Mouse (Mus musculus): ENCODE measurements around the gene 1700011L22Rik. TPM values are rescaled to one million over a fixed set of nuclear protein-coding genes. Genes with fewer than 3 reads are reported as not detected.

The 1700011L22Rik gene
- polyA plus RNA-seq, 1 experiment from 2014 or later: not detected

DNA sequence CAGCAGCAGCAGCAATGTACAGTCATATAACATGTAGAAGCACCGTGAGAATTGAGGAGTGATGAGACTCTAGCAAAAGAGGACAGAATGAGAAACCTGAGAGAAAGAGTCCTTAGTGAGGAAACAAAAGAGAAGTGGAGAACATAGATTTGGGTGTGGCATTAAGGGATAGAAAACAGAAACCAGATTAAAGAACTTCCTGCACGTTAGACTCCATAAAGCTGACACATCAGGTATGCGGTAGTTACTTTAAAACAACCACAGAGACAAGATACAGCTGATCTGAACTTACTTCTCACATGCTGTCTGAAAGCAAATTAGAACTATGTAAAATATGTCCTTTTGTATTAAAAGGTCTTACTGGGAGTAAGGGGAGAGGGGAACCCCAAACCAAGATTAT lies 38.1 kb upstream of the 1700011L22Rik start:
- H3K9ac ChIP-seq (ENCODE audit: low read length): no peak overlapping the region
- WGBS: 84% methylated on average over 3 of the region's 3 CpGs
- no peaks in the 10 kb centered on the region for H3K9me3 ChIP-seq (replicated peaks; ENCODE audit: control insufficient read depth, low read length)
- ATAC-seq (replicated peaks; ENCODE audit: extremely low read depth, insufficient read depth, low FRiP score): no peak
- no peak overlapping the region for H3K27ac ChIP-seq (ENCODE audit: low read length)
- no peak overlapping the region for H3K4me3 ChIP-seq (ENCODE audit: low read length)
- H3K36me3 ChIP-seq (ENCODE audit: control insufficient read depth, insufficient read depth): no peaks in the 10 kb centered on the region
- H3K4me2 ChIP-seq (ENCODE audit: low read depth, low read length): no peak overlapping the region
- H3K4me1 ChIP-seq (ENCODE audit: control insufficient read depth, insufficient read depth, low read length): 0 out of 2 replicates have a peak, but pooled peaks cover 4% of the 10 kb centered on the region
- no peaks in the 10 kb centered on the region for H3K27me3 ChIP-seq (ENCODE audit: control insufficient read depth, insufficient read depth, low read length)

DNA sequence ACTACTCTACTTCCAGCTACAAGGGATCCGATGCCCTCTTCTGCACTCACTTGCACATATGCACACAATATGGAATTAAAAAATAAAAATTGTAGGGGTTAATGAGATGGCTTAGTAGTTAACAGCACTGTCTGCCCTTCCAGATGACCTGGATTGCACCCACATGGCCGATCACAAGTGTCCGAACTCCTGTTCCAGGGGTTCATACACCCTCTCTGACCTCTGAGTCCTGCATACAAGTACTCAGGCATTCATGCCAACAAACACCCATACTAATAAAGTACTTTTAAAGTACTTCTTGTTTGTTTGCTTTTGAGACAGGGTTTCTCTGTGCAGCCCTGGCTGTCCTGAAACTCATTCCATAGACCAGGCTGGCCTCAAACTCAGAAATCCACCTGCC lies 36.3 kb upstream of the 1700011L22Rik start:
- Histone ChIP-seq H3K4me3 (ENCODE audit: low read length) (no peak overlapping the region), H3K4me1 (ENCODE audit: control insufficient read depth, insufficient read depth, low read length) (0 out of 2 replicates have a peak, but pooled peaks cover 3% of the 10 kb centered on the region), H3K9me3 (replicated peaks; ENCODE audit: control insufficient read depth, low read length) (no peaks in the 10 kb centered on the region), H3K27me3 (ENCODE audit: control insufficient read depth, insufficient read depth, low read length) (no peaks in the 10 kb centered on the region), H3K27ac (ENCODE audit: low read length) (no peak overlapping the region), H3K36me3 (ENCODE audit: control insufficient read depth, insufficient read depth) (peaks cover 3% of the 10 kb centered on the region; the same call in 1 of the 2 replicates), H3K9ac (ENCODE audit: low read length) (no peak overlapping the region), H3K4me2 (ENCODE audit: low read depth, low read length) (no peak overlapping the region)
- no peak for ATAC-seq (replicated peaks; ENCODE audit: extremely low read depth, insufficient read depth, low FRiP score)
- WGBS: 80% methylated on average over 3 of the region's 3 CpGs

DNA sequence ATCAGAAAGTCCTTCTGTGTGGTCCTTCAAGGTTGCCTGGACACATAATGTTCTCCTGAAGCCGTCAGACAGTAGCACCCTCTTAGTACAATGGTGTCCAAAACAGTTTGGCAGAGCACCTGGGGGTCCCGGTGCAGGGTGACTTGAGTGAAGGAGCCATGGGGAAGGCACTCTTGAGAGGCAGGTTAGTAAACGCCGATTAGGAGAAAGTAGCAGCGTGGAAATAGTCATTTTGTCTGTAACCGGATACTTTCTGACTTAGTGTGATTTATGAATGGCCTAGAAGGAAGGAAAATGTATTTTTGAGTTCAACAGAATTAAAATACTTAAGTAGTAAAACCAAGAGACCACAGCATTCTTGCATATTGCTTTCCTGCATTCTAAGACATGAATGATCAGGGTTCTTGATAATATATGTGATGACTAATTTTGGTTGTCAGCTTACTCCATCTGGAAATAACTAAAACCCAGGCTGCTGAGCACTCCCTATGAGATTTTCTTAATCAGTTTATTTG lies 33.1 kb upstream of the 1700011L22Rik start:
- Histone ChIP-seq H3K9me3 (replicated peaks; ENCODE audit: control insufficient read depth, low read length) (no peaks in the 10 kb centered on the region), H3K27ac (ENCODE audit: low read length) (no peak overlapping the region), H3K4me1 (ENCODE audit: control insufficient read depth, insufficient read depth, low read length) (0 out of 2 replicates have a peak, but pooled peaks cover 7% of the 10 kb centered on the region), H3K4me3 (ENCODE audit: low read length) (no peak overlapping the region), H3K36me3 (ENCODE audit: control insufficient read depth, insufficient read depth) (peaks cover 10% of the 10 kb centered on the region), H3K27me3 (ENCODE audit: control insufficient read depth, insufficient read depth, low read length) (no peaks in the 10 kb centered on the region), H3K9ac (ENCODE audit: low read length) (no peak overlapping the region), H3K4me2 (ENCODE audit: low read depth, low read length) (no peak overlapping the region)
- ATAC-seq (replicated peaks; ENCODE audit: extremely low read depth, insufficient read depth, low FRiP score): no peak
- 77% methylated on average over 6 of the region's 6 CpGs for WGBS

DNA sequence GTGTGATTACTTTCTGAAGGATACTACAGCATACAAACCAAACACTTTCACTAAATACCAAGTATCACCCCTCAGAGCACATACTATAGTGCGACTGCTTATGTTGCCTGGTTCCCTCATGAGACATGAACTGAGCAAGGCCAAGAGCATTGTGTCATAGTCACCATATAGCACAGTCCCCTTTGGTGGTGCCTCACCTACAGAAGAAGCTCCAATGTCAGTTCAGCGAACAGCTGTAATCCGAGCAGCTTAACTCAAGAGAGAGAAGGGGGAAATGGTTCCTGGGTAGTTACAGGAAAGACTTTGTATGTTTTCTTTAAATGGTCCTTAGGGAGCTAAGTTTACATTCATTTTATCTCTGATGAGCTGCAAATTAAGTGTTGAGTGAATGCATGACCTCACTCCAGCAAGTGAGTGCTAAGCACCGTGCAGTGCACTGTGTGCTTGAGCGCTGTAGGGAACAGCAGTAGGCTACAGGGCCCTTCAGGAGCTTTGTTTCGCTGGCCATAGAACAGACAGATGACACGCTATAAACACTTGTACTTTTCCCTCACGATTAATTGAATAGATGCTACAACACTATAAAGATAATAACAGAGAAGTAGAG lies 29.0 kb upstream of the 1700011L22Rik start:
- 45% methylated on average over 8 of the region's 8 CpGs for WGBS
- no peak overlapping the region for H3K27ac ChIP-seq (ENCODE audit: low read length)
- no peak for ATAC-seq (replicated peaks; ENCODE audit: extremely low read depth, insufficient read depth, low FRiP score)

DNA sequence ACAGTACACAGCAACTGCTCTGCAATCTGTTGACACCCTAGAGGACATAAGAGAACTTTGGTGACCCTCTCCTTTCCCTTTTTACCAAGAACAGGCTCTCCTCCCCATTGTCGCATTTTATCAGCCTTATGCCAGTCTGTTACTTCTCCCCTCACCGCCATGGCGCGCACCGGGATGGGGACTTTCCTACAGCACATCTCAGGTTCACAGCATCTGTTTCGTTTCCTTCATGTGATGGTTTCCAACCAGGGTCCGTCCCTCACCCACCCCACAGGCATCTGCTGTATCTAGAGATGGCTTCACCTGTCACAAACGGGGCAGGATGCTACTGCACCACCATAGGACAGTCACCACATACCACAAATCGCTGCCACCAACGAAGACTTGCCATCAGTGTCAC lies 26.6 kb upstream of the 1700011L22Rik start:
- Histone ChIP-seq H3K9me3 (replicated peaks; ENCODE audit: control insufficient read depth, low read length) (no peaks in the 10 kb centered on the region), H3K36me3 (ENCODE audit: control insufficient read depth, insufficient read depth) (peaks cover 14% of the 10 kb centered on the region), H3K9ac (ENCODE audit: low read length) (no peak overlapping the region), H3K27ac (ENCODE audit: low read length) (no peak overlapping the region), H3K4me2 (ENCODE audit: low read depth, low read length) (no peak overlapping the region), H3K4me1 (ENCODE audit: control insufficient read depth, insufficient read depth, low read length) (peaks cover 13% of the 10 kb centered on the region), H3K4me3 (ENCODE audit: low read length) (no peak overlapping the region), H3K27me3 (ENCODE audit: control insufficient read depth, insufficient read depth, low read length) (no peaks in the 10 kb centered on the region)
- ATAC-seq (replicated peaks; ENCODE audit: extremely low read depth, insufficient read depth, low FRiP score): no peak
- 91% methylated on average over 10 of the region's 10 CpGs for WGBS

More for the DNA sequence above, 29.0 kb upstream of the 1700011L22Rik start:
- Histone ChIP-seq H3K27me3 (ENCODE audit: control insufficient read depth, insufficient read depth, low read length) (no peaks in the 10 kb centered on the region), H3K4me1 (ENCODE audit: control insufficient read depth, insufficient read depth, low read length) (peaks cover 13% of the 10 kb centered on the region), H3K9ac (ENCODE audit: low read length) (no peak overlapping the region), H3K9me3 (replicated peaks; ENCODE audit: control insufficient read depth, low read length) (no peaks in the 10 kb centered on the region), H3K36me3 (ENCODE audit: control insufficient read depth, insufficient read depth) (peaks cover 12% of the 10 kb centered on the region), H3K4me3 (ENCODE audit: low read length) (no peak overlapping the region), H3K4me2 (ENCODE audit: low read depth, low read length) (no peak overlapping the region)

DNA sequence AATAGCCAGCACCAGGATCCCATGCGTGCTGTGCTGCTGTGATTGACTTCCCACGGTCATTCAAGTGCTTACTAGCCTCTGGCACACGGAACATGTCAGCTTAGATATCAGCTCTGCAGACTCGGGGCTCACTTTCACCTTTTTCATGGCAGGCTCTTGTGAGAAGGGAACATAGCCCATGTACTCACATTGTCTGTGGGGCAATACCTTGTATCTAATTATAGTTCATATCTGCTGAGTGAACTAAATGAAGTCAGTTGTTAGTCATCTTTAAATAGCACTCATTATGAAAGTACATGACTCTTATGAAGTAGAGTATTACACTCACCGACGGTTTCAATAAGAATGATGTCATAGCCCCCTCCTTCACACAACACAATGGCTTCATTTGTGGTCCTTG lies 25.4 kb upstream of the 1700011L22Rik start:
- no peaks in the 10 kb centered on the region for H3K9me3 ChIP-seq (replicated peaks; ENCODE audit: control insufficient read depth, low read length)
- peak overlapping the region; percentile 67 for H3K27ac ChIP-seq (ENCODE audit: low read length)
- ATAC-seq (replicated peaks; ENCODE audit: extremely low read depth, insufficient read depth, low FRiP score): peak; percentile 68
- WGBS: 40% methylated on average over 6 of the region's 6 CpGs
- no peak overlapping the region for H3K4me2 ChIP-seq (ENCODE audit: low read depth, low read length)
- H3K4me1 ChIP-seq (ENCODE audit: control insufficient read depth, insufficient read depth, low read length): peaks cover 13% of the 10 kb centered on the region
- no peak overlapping the region for H3K4me3 ChIP-seq (ENCODE audit: low read length)
- peaks cover 12% of the 10 kb centered on the region for H3K36me3 ChIP-seq (ENCODE audit: control insufficient read depth, insufficient read depth)
- no peaks in the 10 kb centered on the region for H3K27me3 ChIP-seq (ENCODE audit: control insufficient read depth, insufficient read depth, low read length)
- no peak overlapping the region for H3K9ac ChIP-seq (ENCODE audit: low read length)

DNA sequence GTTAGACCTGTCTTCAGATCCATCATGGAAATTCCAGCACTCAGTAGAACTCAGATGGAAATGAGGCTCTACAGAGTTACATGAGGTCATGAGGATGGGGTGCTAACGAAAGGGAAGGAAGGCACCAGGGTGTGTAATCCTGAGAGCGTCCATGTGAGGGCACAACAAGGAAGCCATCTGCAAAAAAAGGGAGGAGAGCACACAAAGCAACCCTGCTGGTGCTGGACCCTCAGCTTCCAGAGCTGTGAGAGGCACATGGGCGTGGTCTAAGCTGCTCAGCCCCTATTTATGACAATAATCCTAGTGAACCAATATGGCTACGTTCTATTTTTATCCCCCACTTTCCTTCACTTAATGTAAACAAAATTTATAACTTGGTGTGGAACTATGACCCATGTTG lies 24.3 kb upstream of the 1700011L22Rik start:
- no peak overlapping the region for H3K9ac ChIP-seq (ENCODE audit: low read length)
- WGBS: 70% methylated on average over 4 of the region's 4 CpGs
- H3K4me3 ChIP-seq (ENCODE audit: low read length): no peak overlapping the region
- no peaks in the 10 kb centered on the region for H3K9me3 ChIP-seq (replicated peaks; ENCODE audit: control insufficient read depth, low read length)
- peaks cover 20% of the 10 kb centered on the region for H3K36me3 ChIP-seq (ENCODE audit: control insufficient read depth, insufficient read depth)
- H3K4me1 ChIP-seq (ENCODE audit: control insufficient read depth, insufficient read depth, low read length): peaks cover 11% of the 10 kb centered on the region
- H3K4me2 ChIP-seq (ENCODE audit: low read depth, low read length): no peak overlapping the region
- no peak overlapping the region for H3K27ac ChIP-seq (ENCODE audit: low read length)
- ATAC-seq (replicated peaks; ENCODE audit: extremely low read depth, insufficient read depth, low FRiP score): no peak
- no peaks in the 10 kb centered on the region for H3K27me3 ChIP-seq (ENCODE audit: control insufficient read depth, insufficient read depth, low read length)

DNA sequence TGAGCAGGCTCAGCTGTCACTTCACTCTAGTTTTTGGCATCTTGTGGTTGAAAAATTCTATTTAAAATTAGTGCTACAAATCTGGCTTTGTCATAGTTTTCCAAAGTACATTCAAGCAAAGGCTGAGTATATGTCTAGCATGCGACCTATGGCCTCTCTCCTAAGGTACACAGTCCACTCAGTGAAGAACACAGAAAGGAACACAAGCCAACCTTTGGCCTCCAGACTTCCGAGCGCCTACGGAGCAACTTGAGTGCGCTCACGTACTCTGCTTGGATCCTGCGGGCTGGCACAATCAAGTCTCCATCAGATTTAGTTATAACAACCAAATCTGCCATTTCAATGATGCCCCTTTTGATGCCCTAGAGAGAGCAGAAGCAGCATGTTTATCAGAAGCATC lies 20.6 kb upstream of the 1700011L22Rik start:
- Histone ChIP-seq H3K27ac (ENCODE audit: low read length) (no peak overlapping the region), H3K36me3 (ENCODE audit: control insufficient read depth, insufficient read depth) (peaks cover 28% of the 10 kb centered on the region), H3K4me1 (ENCODE audit: control insufficient read depth, insufficient read depth, low read length) (peaks cover 3% of the 10 kb centered on the region; the same call in 1 of the 2 replicates), H3K9ac (ENCODE audit: low read length) (no peak overlapping the region), H3K9me3 (replicated peaks; ENCODE audit: control insufficient read depth, low read length) (no peaks in the 10 kb centered on the region), H3K4me2 (ENCODE audit: low read depth, low read length) (no peak overlapping the region), H3K4me3 (ENCODE audit: low read length) (no peak overlapping the region), H3K27me3 (ENCODE audit: control insufficient read depth, insufficient read depth, low read length) (no peaks in the 10 kb centered on the region)
- no peak for ATAC-seq (replicated peaks; ENCODE audit: extremely low read depth, insufficient read depth, low FRiP score)
- WGBS: 92% methylated on average over 7 of the region's 7 CpGs

DNA sequence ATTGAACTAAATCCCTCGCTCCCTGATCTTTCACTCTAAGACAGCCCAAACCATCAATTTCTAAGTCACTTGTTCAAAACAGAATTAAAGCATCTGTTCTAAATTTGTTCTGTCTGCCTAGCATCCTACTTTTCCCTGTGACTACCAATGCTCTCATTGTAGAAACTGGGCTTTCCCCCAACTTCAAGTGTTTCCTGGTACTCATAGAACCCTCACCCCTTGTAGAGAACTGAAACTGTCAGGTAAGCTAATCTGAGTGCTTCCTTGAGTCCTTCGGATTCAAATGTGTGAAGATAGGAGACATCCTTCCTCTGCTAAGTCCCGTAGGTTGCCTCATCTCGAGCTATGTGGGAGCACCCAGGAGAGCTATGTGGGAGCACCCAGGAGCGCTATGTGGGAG lies 13.6 kb upstream of the 1700011L22Rik start:
- H3K9ac ChIP-seq (ENCODE audit: low read length): no peak overlapping the region

More for the DNA sequence above, 13.6 kb upstream of the 1700011L22Rik start:
- ATAC-seq (replicated peaks; ENCODE audit: extremely low read depth, insufficient read depth, low FRiP score): no peak
- Histone ChIP-seq H3K4me2 (ENCODE audit: low read depth, low read length) (no peak overlapping the region), H3K9me3 (replicated peaks; ENCODE audit: control insufficient read depth, low read length) (no peaks in the 10 kb centered on the region; the same call in 1 of the 2 replicates), H3K27ac (ENCODE audit: low read length) (no peak overlapping the region), H3K36me3 (ENCODE audit: control insufficient read depth, insufficient read depth) (no peaks in the 10 kb centered on the region), H3K27me3 (ENCODE audit: control insufficient read depth, insufficient read depth, low read length) (no peaks in the 10 kb centered on the region), H3K4me1 (ENCODE audit: control insufficient read depth, insufficient read depth, low read length) (no peaks in the 10 kb centered on the region), H3K4me3 (ENCODE audit: low read length) (no peak overlapping the region)
- 78% methylated on average over 5 of the region's 5 CpGs for WGBS

All from heart, embryonic 16.5 days (tissue).